Mouse (Mus musculus) lung, embryonic 15.5 days (tissue): ENCODE data around the gene Anp32a. TPM values are rescaled to one million over a fixed set of nuclear protein-coding genes. Genes with fewer than 3 reads are reported as not detected.

Source experiments
- ATAC-seq: fragments of 200-750 bp; cut with Nextera tagmentation; 2 replicates; pipeline ENCODE4 v1.8.0; 2017; ENCODE audit warnings: moderate number of reproducible peaks, borderline replicate concordance; ENCODE audit not compliant: low FRiP score, low TSS enrichment; ENCODE audit errors: extremely low read depth
- H3K27ac ChIP-seq: fragments of 300-500 bp; sonication (generic); 2 replicates; pipeline ENCODE4 v1.5.1; 2015; ENCODE audit warnings: moderate library complexity, mild to moderate bottlenecking, inconsistent platforms
- H3K27me3 ChIP-seq: fragments of 300-500 bp; sonication (generic); 2 replicates; pipeline ENCODE4 v1.6.1; 2015; ENCODE audit warnings: inconsistent platforms
- H3K36me3 ChIP-seq: fragments of 300-500 bp; sonication (generic); 2 replicates; pipeline ENCODE4 v1.6.1; 2015; ENCODE audit warnings: inconsistent platforms
- H3K4me1 ChIP-seq: fragments of 300-500 bp; sonication (generic); 2 replicates; pipeline ENCODE4 v1.6.1; 2015; ENCODE audit warnings: inconsistent platforms
- H3K4me2 ChIP-seq: fragments of 300-500 bp; sonication (generic); 2 replicates; pipeline ENCODE4 v1.6.1; 2015; ENCODE audit warnings: inconsistent platforms, mild to moderate bottlenecking, moderate library complexity
- H3K4me3 ChIP-seq: fragments of 300-500 bp; sonication (generic); 2 replicates; pipeline ENCODE4 v1.5.1; 2015; ENCODE audit warnings: mild to moderate bottlenecking, inconsistent platforms
- H3K9ac ChIP-seq: fragments of 300-500 bp; sonication (generic); 2 replicates; pipeline ENCODE4 v1.6.1; 2015; ENCODE audit warnings: inconsistent platforms
- H3K9me3 ChIP-seq: fragments of 300-500 bp; sonication (generic); 2 replicates; pipeline ENCODE4 v1.6.1; 2016; ENCODE audit warnings: inconsistent platforms
- WGBS: fragments of 180-500 bp; shearing (Covaris S2); methylation state at CpG from one replicate; pipeline ENCODE4 v1.1.7; 2015; 5-methylcytosine and 5-hydroxymethylcytosine counted together
- polyA plus RNA-seq: library from polyadenylated mRNA; unstranded; fragments of >200 nt; fragmentation: Nextera tagmentation; extraction: Ambion mirVana; gene quantifications from 2 replicates; pipeline ENCODE4 v1.2.1, GENCODE M21; 2015

The Anp32a gene
- polyA plus RNA-seq, 1 experiment from 2014 or later: 182 TPM

DNA sequence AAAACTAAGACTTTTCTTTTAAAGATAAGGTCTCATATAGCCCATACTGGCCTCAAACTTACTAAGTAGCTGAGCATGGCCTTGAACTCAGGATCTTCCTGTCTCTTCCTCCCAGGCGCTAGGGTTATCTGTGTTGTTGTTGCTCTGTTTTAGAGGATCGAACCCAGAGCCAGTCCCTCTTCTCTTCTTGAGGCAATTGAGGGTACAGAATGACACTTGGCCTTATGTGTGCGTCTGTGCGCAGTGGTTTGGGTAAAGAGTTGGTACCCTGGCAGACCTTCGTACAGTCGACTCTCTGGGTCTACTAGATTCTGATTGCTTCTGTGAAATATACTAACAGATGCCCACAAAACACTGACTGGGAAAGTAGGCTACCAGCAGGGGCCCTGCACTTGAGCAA, 80.8 kb downstream of the Anp32a start:
- H3K27me3 ChIP-seq: no peaks in the 10 kb centered on the region
- peaks cover 8% of the 10 kb centered on the region; the same call in 1 of the 2 replicates for H3K36me3 ChIP-seq
- H3K4me2 ChIP-seq: no peak overlapping the region
- peaks cover 16% of the 10 kb centered on the region for H3K4me1 ChIP-seq
- no peak overlapping the region for H3K9ac ChIP-seq
- no peaks in the 10 kb centered on the region for H3K9me3 ChIP-seq
- H3K27ac ChIP-seq: peak overlapping the region; percentile 75; the same call in 1 of the 2 replicates
- WGBS: 98% methylated on average over 6 of the region's 6 CpGs
- H3K4me3 ChIP-seq: no peak overlapping the region
- no peak for ATAC-seq

DNA sequence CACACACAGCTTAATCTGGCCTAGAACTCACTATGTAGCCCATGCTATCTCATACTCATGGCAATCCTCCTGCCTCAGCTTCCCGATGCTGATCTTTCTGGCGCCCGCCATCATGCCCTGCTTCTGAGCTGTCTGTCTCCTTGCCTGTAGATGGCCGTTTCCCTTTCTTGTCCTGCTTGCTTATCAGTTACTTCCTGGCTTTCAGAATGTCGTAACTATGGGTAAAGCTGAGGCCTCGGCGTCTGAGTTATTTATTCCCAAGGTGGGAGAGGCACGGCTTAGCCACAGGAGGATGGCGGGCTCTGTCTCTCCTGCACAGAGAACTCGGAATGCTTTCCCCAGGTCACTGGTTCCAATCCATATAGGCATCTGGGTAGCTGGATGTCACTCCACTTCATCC, 81.8 kb downstream of the Anp32a start:
- Histone ChIP-seq H3K4me2 (no peak overlapping the region), H3K27me3 (no peaks in the 10 kb centered on the region), H3K27ac (0 out of 2 replicates have a peak overlapping the region, but pooled peaks have one; percentile 17), H3K4me3 (no peak overlapping the region), H3K36me3 (peaks cover 14% of the 10 kb centered on the region; the same call in 1 of the 2 replicates), H3K9me3 (no peaks in the 10 kb centered on the region), H3K4me1 (peaks cover 15% of the 10 kb centered on the region), H3K9ac (no peak overlapping the region)
- ATAC-seq: no peak
- 67% methylated on average over 10 of the region's 10 CpGs for WGBS

DNA sequence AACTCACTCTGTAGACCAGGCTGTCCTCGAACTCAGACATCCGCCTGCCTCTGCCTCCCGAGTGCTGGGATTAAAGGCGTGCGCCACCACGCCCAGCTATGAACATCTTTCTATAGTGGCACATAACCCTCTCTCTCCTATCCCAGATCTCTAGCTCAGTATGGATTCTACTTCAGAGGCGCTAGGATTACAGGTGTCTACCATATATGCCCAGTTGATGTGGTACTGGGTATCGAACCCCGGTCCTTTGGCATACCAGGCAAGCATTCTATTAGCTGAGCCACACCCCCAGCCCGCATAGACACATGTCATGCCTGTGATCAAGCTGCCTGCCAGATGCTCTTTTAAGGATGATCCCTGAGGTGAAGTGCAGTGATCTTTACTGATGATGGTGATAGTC, 82.8 kb downstream of the Anp32a start:
- Histone ChIP-seq H3K4me1 (peaks cover 15% of the 10 kb centered on the region), H3K4me2 (no peak overlapping the region), H3K36me3 (peaks cover 14% of the 10 kb centered on the region; the same call in 1 of the 2 replicates), H3K9ac (no peak overlapping the region), H3K27ac (no peak overlapping the region), H3K9me3 (no peaks in the 10 kb centered on the region), H3K27me3 (no peaks in the 10 kb centered on the region), H3K4me3 (no peak overlapping the region)
- WGBS: 93% methylated on average over 10 of the region's 10 CpGs
- ATAC-seq: no peak

DNA sequence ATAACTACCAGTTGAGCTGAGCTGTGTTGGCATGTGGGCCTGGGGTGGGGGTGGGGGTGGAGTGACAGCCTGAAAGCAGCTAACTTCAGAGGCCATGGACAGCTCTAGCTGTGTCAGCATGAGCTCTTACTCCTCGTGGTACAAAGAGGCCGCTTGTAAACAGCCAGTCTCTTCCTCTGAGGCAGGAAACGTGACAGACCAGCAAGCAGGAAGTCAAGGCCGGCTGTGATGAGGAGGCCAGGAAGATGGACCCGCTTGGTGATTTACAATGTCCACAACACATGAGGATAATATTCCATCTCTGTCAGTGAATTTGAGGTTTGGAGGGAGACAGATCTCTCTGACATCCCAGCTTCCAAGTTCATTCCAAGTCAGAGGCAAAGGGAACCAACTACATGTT, 84.2 kb downstream of the Anp32a start:
- Histone ChIP-seq H3K9me3 (no peaks in the 10 kb centered on the region), H3K4me3 (no peak overlapping the region), H3K27me3 (no peaks in the 10 kb centered on the region), H3K9ac (no peak overlapping the region), H3K27ac (peak overlapping the region; percentile 51), H3K36me3 (peaks cover 20% of the 10 kb centered on the region; the same call in 1 of the 2 replicates), H3K4me2 (no peak overlapping the region), H3K4me1 (peaks cover 15% of the 10 kb centered on the region)
- ATAC-seq: no peak
- WGBS: 33% methylated on average over 5 of the region's 5 CpGs

DNA sequence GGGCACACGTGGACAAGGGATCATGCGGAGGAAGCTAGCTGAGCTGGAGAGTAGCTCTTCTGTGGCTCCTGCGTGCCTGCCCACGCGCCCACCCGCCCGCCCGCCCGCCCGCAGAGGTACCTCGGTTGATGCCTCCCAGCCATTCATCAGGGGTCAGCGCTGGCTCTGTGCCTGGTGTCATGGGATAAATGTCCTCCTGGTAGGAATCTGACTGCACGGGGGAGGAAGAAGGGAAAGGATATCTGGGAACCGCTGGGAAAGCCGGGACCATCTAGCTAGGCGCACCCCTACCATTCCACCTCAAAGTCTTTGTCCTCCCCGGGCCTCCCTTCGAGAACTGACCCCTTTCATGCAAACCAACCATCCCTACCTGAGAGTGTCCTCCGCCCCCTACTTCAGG, 84.9 kb downstream of the Anp32a start:
- Histone ChIP-seq H3K9me3 (no peaks in the 10 kb centered on the region), H3K4me2 (no peak overlapping the region), H3K4me1 (peaks cover 8% of the 10 kb centered on the region), H3K27ac (peak overlapping the region; percentile 51), H3K36me3 (peaks cover 25% of the 10 kb centered on the region), H3K4me3 (no peak overlapping the region), H3K27me3 (no peaks in the 10 kb centered on the region), H3K9ac (no peak overlapping the region)
- ATAC-seq: no peak
- 78% methylated on average over 19 of the region's 19 CpGs for WGBS

DNA sequence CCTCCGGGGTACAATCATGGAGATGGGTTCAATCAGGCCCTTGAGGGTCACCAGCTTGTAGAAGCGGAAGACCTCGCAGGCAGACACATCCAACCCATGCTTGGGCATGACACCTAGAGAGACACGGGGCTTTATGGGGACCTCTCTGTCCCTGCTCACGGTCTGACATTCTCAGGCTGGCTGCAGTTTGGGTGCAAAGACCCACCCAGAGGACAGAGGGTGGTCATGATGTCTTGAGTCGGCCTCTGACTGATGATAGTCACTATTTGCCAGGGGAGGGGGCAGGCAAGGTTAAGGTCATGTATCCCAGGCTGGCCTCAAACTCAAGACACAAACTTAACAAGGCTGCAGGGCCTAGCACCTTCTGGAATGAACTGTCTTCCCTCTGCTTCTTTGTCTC, 85.4 kb downstream of the Anp32a start:
- H3K36me3 ChIP-seq: peaks cover 30% of the 10 kb centered on the region
- no peak overlapping the region for H3K4me3 ChIP-seq
- no peak overlapping the region for H3K9ac ChIP-seq
- H3K9me3 ChIP-seq: no peaks in the 10 kb centered on the region
- WGBS: 93% methylated on average over 6 of the region's 6 CpGs
- peak overlapping the region; percentile 51; the same call in 1 of the 2 replicates for H3K27ac ChIP-seq
- H3K4me2 ChIP-seq: no peak overlapping the region
- peaks cover 3% of the 10 kb centered on the region for H3K4me1 ChIP-seq
- H3K27me3 ChIP-seq: no peaks in the 10 kb centered on the region
- no peak for ATAC-seq

DNA sequence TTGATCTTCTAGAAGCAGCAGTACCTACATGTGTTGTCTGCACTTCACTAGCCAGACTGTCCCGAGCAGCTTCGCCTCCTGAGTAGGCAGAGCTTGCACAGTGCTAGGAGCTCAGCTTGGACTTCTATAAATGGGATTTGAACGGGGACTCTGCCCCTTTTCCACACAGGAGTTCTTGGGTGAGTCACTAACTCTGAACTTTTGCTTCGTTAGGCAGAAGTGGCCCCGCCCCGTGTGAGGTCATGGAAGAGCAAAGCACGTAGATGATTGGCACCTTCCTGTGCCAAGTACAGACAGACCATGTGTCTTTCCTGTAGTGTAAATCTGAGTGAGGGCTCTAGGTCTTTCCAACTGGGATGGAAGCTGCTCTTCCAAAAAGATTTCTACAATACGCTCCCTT, 85.9 kb downstream of the Anp32a start:
- Histone ChIP-seq H3K9ac (no peak overlapping the region), H3K36me3 (peaks cover 31% of the 10 kb centered on the region), H3K4me1 (no peaks in the 10 kb centered on the region), H3K9me3 (no peaks in the 10 kb centered on the region), H3K27ac (no peak overlapping the region), H3K27me3 (no peaks in the 10 kb centered on the region), H3K4me3 (no peak overlapping the region), H3K4me2 (no peak overlapping the region)
- 79% methylated on average over 8 of the region's 8 CpGs for WGBS
- ATAC-seq: no peak

Other genes with a start within 250 kb of the Anp32a start
- 20.8 and 21.9 TPM in 2 replicates for gene Glce, start 218.6 kb upstream of the Anp32a start, polyA plus RNA-seq
- gene Spesp1, start 59.1 kb upstream of the Anp32a start, polyA plus RNA-seq: not detected in 2 replicates
- gene Coro2b, start 195.8 kb downstream of the Anp32a start, polyA plus RNA-seq: 20.5 and 22.8 TPM in 2 replicates